9 mouse cellular contexts compared by ENCODE assay signal in the genomic region with DNA sequence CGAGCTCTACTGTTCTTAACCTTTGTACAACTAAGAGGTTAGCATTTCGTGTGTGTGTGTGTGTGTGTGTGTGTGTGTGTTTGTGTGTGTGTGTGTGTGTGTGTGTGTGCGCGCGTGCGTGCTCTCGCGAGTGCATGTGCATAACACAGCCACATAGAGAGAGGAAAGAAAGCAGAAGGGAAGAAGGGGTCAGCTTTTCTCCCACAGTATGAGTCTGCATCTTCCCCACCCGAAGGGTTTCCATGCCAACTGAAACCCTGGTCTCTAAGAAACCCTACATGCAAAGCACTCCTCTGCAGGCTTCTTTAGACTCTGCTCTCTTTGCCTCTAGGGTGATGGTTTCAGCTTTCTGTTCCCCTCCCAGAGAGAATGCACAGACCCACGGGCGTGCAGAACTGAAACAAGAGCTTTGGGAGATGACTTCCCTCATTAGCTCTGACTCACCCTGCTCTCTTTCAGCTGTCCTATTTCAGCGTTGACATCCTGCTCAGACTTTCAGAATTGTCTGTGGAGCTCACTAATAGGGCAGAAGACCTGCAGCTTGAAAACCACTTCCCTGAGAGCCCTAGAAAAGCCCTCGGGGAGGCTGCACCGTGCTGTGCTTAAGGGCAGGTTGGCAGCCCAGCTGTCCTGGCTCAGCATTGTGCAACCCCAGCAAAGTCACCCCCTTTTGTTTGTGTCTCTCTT. TPM values are rescaled to one million over a fixed set of nuclear protein-coding genes. Genes with fewer than 3 reads are reported as not detected.
DNase-seq lines count a peak whose midpoint lies in the region; ATAC-seq and TF ChIP-seq lines count a peak whose summit lies in the region.
"Had no signal": no experiment of that assay in that cellular context is flagged by ENCODE, and none has a peak within 500 bp of the region (broad histone marks: within the 10 kb centered on the region; RNA-seq: fewer than 3 reads in every experiment).

No protein-coding gene starts in this region.

- H3K27me3 ChIP-seq in lung, postnatal 0 days (replicated peaks; ENCODE audit: insufficient read depth, low read length): 0 out of 2 replicates have a peak, but pooled peaks cover 3% of the 10 kb centered on the region
- H3K27me3 ChIP-seq in hindbrain, embryonic 16.5 days (replicated peaks; ENCODE audit: control insufficient read depth, insufficient read depth, low read length): no peaks in the 10 kb centered on the region
- H3K27me3 ChIP-seq in midbrain, embryonic 13.5 days: peaks cover 4% of the 10 kb centered on the region; the same call in 1 of the 2 replicates
- H3K27me3 ChIP-seq in stomach, embryonic 15.5 days (replicated peaks): no peaks in the 10 kb centered on the region

- no peaks in the 10 kb centered on the region for H3K4me1 ChIP-seq in lung, postnatal 0 days (ENCODE audit: insufficient read depth, low read depth, low read length)
- peaks cover 7% of the 10 kb centered on the region for H3K4me1 ChIP-seq in hindbrain, embryonic 16.5 days (ENCODE audit: control insufficient read depth, insufficient read depth, low read depth, low read length)
- H3K4me1 ChIP-seq in midbrain, embryonic 13.5 days (replicated peaks): peaks cover 29% of the 10 kb centered on the region
- peaks cover 7% of the 10 kb centered on the region; the same call in 1 of the 2 replicates for H3K4me1 ChIP-seq in stomach, embryonic 15.5 days

- no peak overlapping the region for H3K4me2 ChIP-seq in lung, postnatal 0 days (replicated peaks; ENCODE audit: low read depth, low read length)
- peak overlapping the region; percentile 8; the same call in 1 of the 2 replicates for H3K4me2 ChIP-seq in hindbrain, embryonic 16.5 days (ENCODE audit: low read length)
- H3K4me2 ChIP-seq in midbrain, embryonic 13.5 days (replicated peaks): peak overlapping the region; percentile 19
- no peak overlapping the region for H3K4me2 ChIP-seq in stomach, embryonic 15.5 days

- H3K27ac ChIP-seq in lung, postnatal 0 days (ENCODE audit: low read length): no peak overlapping the region
- H3K27ac ChIP-seq in hindbrain, embryonic 16.5 days (ENCODE audit: low read depth, low read length): peak overlapping the region; percentile 24; the same call in 1 of the 2 replicates
- peak overlapping the region; percentile 56 for H3K27ac ChIP-seq in midbrain, embryonic 13.5 days
- peak overlapping the region; percentile 28; the same call in 1 of the 2 replicates for H3K27ac ChIP-seq in stomach, embryonic 15.5 days
- H3K27ac ChIP-seq: heart, adult 2 months had no signal

- peak; percentile 28 for ATAC-seq in lung, postnatal 0 days
- ATAC-seq in hindbrain, embryonic 16.5 days: peak; percentile 77
- ATAC-seq in midbrain, embryonic 13.5 days: peak; percentile 83
- no peak for ATAC-seq in stomach, embryonic 15.5 days (ENCODE audit: insufficient read depth, low FRiP score, low read depth)

- WGBS in lung, postnatal 0 days: 62% methylated on average over 13 of the region's 14 CpGs
- 45% methylated on average over 14 of the region's 14 CpGs for WGBS in hindbrain, embryonic 16.5 days
- 40% methylated on average over 14 of the region's 14 CpGs for WGBS in midbrain, embryonic 13.5 days
- WGBS in stomach, embryonic 15.5 days: 58% methylated on average over 14 of the region's 14 CpGs

- TF ChIP-seq CTCF in lung, postnatal 0 days (IDR thresholded peaks at IDR 0.05): no peak

- H3K36me3 ChIP-seq in lung, postnatal 0 days (ENCODE audit: insufficient read depth, low read length): no peaks in the 10 kb centered on the region
- H3K36me3 ChIP-seq in hindbrain, embryonic 16.5 days (ENCODE audit: control insufficient read depth, insufficient read depth, low read length): no peaks in the 10 kb centered on the region
- no peaks in the 10 kb centered on the region for H3K36me3 ChIP-seq in midbrain, embryonic 13.5 days
- H3K36me3 ChIP-seq in stomach, embryonic 15.5 days: no peaks in the 10 kb centered on the region

- no peak for TF ChIP-seq EP300 in lung, postnatal 0 days (IDR thresholded peaks at IDR 0.05)

- H3K9me3 ChIP-seq in lung, postnatal 0 days (ENCODE audit: low read length): no peaks in the 10 kb centered on the region
- H3K9me3 ChIP-seq in hindbrain, embryonic 16.5 days (ENCODE audit: control insufficient read depth, low read length): no peaks in the 10 kb centered on the region
- no peaks in the 10 kb centered on the region for H3K9me3 ChIP-seq in midbrain, embryonic 13.5 days
- H3K9me3 ChIP-seq in stomach, embryonic 15.5 days: no peaks in the 10 kb centered on the region

- DNase-seq in adrenal gland, adult 2 months: peak; percentile 27
- no peak for DNase-seq in adrenal gland, adult 18-20 months (ENCODE audit: low spot score in 2 of 2)
- DNase-seq in lung, postnatal 0 days (ENCODE audit: low spot score): peak; percentile 34
- no peak for DNase-seq in lung, postnatal 10 days
- DNase-seq in heart, postnatal 4 days: no peak

- no peak overlapping the region for H3K9ac ChIP-seq in lung, postnatal 0 days (replicated peaks; ENCODE audit: low read depth)
- no peak overlapping the region for H3K9ac ChIP-seq in hindbrain, embryonic 16.5 days (ENCODE audit: low read depth, low read length)
- no peak overlapping the region for H3K9ac ChIP-seq in midbrain, embryonic 13.5 days (replicated peaks)
- H3K9ac ChIP-seq in stomach, embryonic 15.5 days: no peak overlapping the region

- H3K4me3 ChIP-seq in lung, postnatal 0 days (ENCODE audit: low read depth, low read length): no peak overlapping the region
- no peak overlapping the region for H3K4me3 ChIP-seq in hindbrain, embryonic 16.5 days (ENCODE audit: low read length)
- no peak overlapping the region for H3K4me3 ChIP-seq in midbrain, embryonic 13.5 days (replicated peaks)
- H3K4me3 ChIP-seq in stomach, embryonic 15.5 days (replicated peaks): no peak overlapping the region
- H3K4me3 ChIP-seq: heart, adult 2 months had no signal

RNA-seq across cellular contexts. Expression of a gene that starts 21.4 kb away (rescaled TPM):
- 1 to 10 TPM in 1 of 2 experiments, under 1 TPM in 1; 0.89 to 1.2 TPM for total RNA-seq in adrenal gland, adult 2 months (2021)
- polyA plus RNA-seq in adrenal gland, adult 2 months (2012; rRNA removed): 1.1 and 1.7 TPM in 2 replicates
- total RNA-seq in adrenal gland, adult 18-20 months (2021): 1 to 10 TPM in 1 of 2 experiments, under 1 TPM in 1; 0.60 to 1.6 TPM
- polyA plus RNA-seq in lung, postnatal 0 days (2015; fragmentation: Nextera tagmentation; extraction: Ambion mirVana): 0.27 and 0.31 TPM in 2 replicates
- polyA plus RNA-seq in hindbrain, embryonic 16.5 days (2015; fragmentation: Nextera tagmentation; extraction: Ambion mirVana): 0.17 and 0.20 TPM in 2 replicates
- polyA plus RNA-seq in midbrain, embryonic 13.5 days (2015; fragmentation: Nextera tagmentation; extraction: Ambion mirVana): 0.06 and 0.08 TPM in 2 replicates
- 0.19 and 0.21 TPM in 2 replicates for polyA plus RNA-seq in stomach, embryonic 15.5 days (2015; fragmentation: Nextera tagmentation; extraction: Ambion mirVana)
- 1 to 10 TPM in 1 of 2 experiments, under 1 TPM in 1; 0.79 to 1.1 TPM for total RNA-seq in heart, postnatal 4 days (2021)

RNA-seq across cellular contexts. Expression of a gene that starts 28.3 kb away (rescaled TPM):
- 10 to 100 TPM; 50.7 to 63.2 TPM for total RNA-seq in adrenal gland, adult 2 months (2021)
- 5.5 and 6.2 TPM in 2 replicates for polyA plus RNA-seq in adrenal gland, adult 2 months (2012; rRNA removed)
- total RNA-seq in adrenal gland, adult 18-20 months (2021): 10 to 100 TPM; 41.4 to 58.1 TPM
- polyA plus RNA-seq in lung, postnatal 0 days (2015; fragmentation: Nextera tagmentation; extraction: Ambion mirVana): 9.5 and 11.4 TPM in 2 replicates
- 13.6 and 15.1 TPM in 2 replicates for polyA plus RNA-seq in hindbrain, embryonic 16.5 days (2015; fragmentation: Nextera tagmentation; extraction: Ambion mirVana)
- polyA plus RNA-seq in midbrain, embryonic 13.5 days (2015; fragmentation: Nextera tagmentation; extraction: Ambion mirVana): 18.8 and 18.9 TPM in 2 replicates
- polyA plus RNA-seq in stomach, embryonic 15.5 days (2015; fragmentation: Nextera tagmentation; extraction: Ambion mirVana): 13.7 and 14.1 TPM in 2 replicates
- total RNA-seq in heart, postnatal 4 days (2021): 10 to 100 TPM; 18.8 to 20.3 TPM

RNA-seq across cellular contexts. Expression of a gene that starts 32.6 kb away (rescaled TPM):
- 1 to 10 TPM; 1.7 to 1.9 TPM for total RNA-seq in adrenal gland, adult 2 months (2021)
- 3.7 and 9.8 TPM in 2 replicates for polyA plus RNA-seq in adrenal gland, adult 2 months (2012; rRNA removed)
- 1 to 10 TPM; 1.8 to 2.5 TPM for total RNA-seq in adrenal gland, adult 18-20 months (2021)
- 5.4 and 6.5 TPM in 2 replicates for polyA plus RNA-seq in lung, postnatal 0 days (2015; fragmentation: Nextera tagmentation; extraction: Ambion mirVana)
- polyA plus RNA-seq in hindbrain, embryonic 16.5 days (2015; fragmentation: Nextera tagmentation; extraction: Ambion mirVana): 1.1 TPM in 2 replicates
- polyA plus RNA-seq in midbrain, embryonic 13.5 days (2015; fragmentation: Nextera tagmentation; extraction: Ambion mirVana): 0.90 and 1.1 TPM in 2 replicates
- 2.8 TPM in 2 replicates for polyA plus RNA-seq in stomach, embryonic 15.5 days (2015; fragmentation: Nextera tagmentation; extraction: Ambion mirVana)
- total RNA-seq in heart, postnatal 4 days (2021): 1 to 10 TPM; 1.2 to 2.1 TPM

Comparison
In these comparisons a context has a peak if more than half of its experiments do, and no peak if none do; other contexts are left out.
1. DNase-seq: peak in adrenal gland, adult 2 months (single experiment) and lung, postnatal 0 days (single experiment); none in adrenal gland, adult 18-20 months (0 of 2), lung, postnatal 10 days (single experiment) and heart, postnatal 4 days (single experiment).
2. H3K4me2 ChIP-seq: peak in hindbrain, embryonic 16.5 days (single experiment) and midbrain, embryonic 13.5 days (single experiment); none in lung, postnatal 0 days (single experiment) and stomach, embryonic 15.5 days (single experiment).